Mouse (Mus musculus): ENCODE measurements around the gene Scarf1.
"Not testable (repeated sequence)": the region's sequence is repeated elsewhere in the genome, so short reads cannot be mapped to it uniquely, and the experiment has no call there.

Scarf1 gene

GRCm38 (mm10) chr11:75538184-75538969, 25.0 kb downstream of the Scarf1 start:
- no peak for DNase-seq

GRCm38 (mm10) chr11:75538970-75539299, 25.6 kb downstream of the Scarf1 start:
- no peak for DNase-seq

- DNase-seq = no peak
These were observed 26.9 kb downstream of the Scarf1 start for GRCm38 (mm10) chr11:75540209-75540608.

GRCm38 (mm10) chr11:75540710-75541581, 27.6 kb downstream of the Scarf1 start:
- peak; percentile 82 for DNase-seq

GRCm38 (mm10) chr11:75544713-75545112, 31.4 kb downstream of the Scarf1 start:
- no peak for DNase-seq

- no peak for DNase-seq
These were observed 32.7 kb downstream of the Scarf1 start for GRCm38 (mm10) chr11:75546057-75546456.

- peak; percentile 66 for DNase-seq
These were observed 36.3 kb downstream of the Scarf1 start for GRCm38 (mm10) chr11:75549658-75550111.

- no peak for DNase-seq
These were observed 37.0 kb downstream of the Scarf1 start for GRCm38 (mm10) chr11:75550200-75550946.

- no peak for DNase-seq
These were observed 38.0 kb downstream of the Scarf1 start for GRCm38 (mm10) chr11:75551321-75551720.

GRCm38 (mm10) chr11:75551961-75552441, 38.7 kb downstream of the Scarf1 start:
- DNase-seq = peak; percentile 67

GRCm38 (mm10) chr11:75552906-75553482, 39.7 kb downstream of the Scarf1 start:
- DNase-seq = no peak

GRCm38 (mm10) chr11:75556006-75556405, 42.7 kb downstream of the Scarf1 start:
- DNase-seq = not testable (repeated sequence)

- no peak for DNase-seq
These were observed 43.8 kb downstream of the Scarf1 start for GRCm38 (mm10) chr11:75557142-75557541.

GRCm38 (mm10) chr11:75558101-75558500, 44.8 kb downstream of the Scarf1 start:
- DNase-seq = no peak

- DNase-seq = no peak
These were observed 46.6 kb downstream of the Scarf1 start for GRCm38 (mm10) chr11:75559870-75560504.

- no peak for DNase-seq
These were observed 47.4 kb downstream of the Scarf1 start for GRCm38 (mm10) chr11:75560530-75561409.

- no peak for DNase-seq
These were observed 48.1 kb downstream of the Scarf1 start for GRCm38 (mm10) chr11:75561410-75561791.

GRCm38 (mm10) chr11:75562840-75563239, 49.5 kb downstream of the Scarf1 start:
- DNase-seq = no peak

GRCm38 (mm10) chr11:75563851-75564548, 50.7 kb downstream of the Scarf1 start:
- no peak for DNase-seq

GRCm38 (mm10) chr11:75565849-75566248, 52.5 kb downstream of the Scarf1 start:
- peak; percentile 49 for DNase-seq
